ENCODE assay signal across 8 mouse cellular contexts in the genomic region with DNA sequence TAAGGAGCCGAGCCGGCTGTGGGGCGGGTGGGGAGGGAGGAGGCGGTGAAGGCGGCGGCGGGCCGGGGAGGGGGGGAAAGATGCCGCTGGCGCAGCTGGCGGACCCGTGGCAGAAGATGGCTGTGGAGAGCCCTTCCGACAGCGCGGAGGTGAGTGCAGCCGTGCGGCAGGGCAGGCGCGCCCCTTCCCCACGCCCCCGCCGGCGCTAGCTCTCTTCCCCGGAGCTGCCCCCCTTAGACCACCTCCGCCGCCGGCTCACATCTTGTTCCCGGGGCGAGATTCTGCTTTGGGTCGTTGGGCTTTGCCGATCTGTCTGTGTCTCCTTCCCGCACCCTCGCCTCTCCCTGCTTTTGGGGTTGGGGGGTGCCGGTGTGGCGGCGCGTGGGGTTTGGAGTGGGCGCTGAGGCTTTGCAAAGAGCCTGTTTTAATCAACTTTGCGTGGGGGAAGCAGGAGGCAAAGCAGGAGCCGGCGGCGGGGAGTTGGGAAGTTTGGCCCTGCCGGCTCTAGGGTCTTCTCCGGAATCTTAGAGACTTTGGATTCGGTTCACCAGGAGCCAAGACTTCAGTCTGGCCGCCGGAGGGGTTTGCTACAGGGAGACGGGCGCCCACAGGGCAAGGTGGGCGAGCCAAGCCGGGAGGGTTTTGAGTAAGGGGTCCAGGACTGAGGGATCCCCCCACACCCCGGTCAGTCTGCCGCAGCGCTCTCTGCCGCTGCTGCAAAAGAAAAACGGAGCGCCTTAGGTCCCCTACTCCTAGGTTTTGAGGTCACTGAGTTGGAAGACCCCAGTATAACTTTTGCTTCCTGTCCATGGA. TPM values are rescaled to one million over a fixed set of nuclear protein-coding genes. Genes with fewer than 3 reads are reported as not detected.
A peak's percentile ranks its signal among the peaks of the same experiment; 100 is the strongest.
DNase-seq lines count a peak whose midpoint lies in the region; ATAC-seq and TF ChIP-seq lines count a peak whose summit lies in the region.

No protein-coding gene starts in this region.

- H3K9me3 ChIP-seq in embryonic facial prominence, embryonic 14.5 days (ENCODE audit: control insufficient read depth, low read length), result no peaks in the 10 kb centered on the region
- no peaks in the 10 kb centered on the region for H3K9me3 ChIP-seq in midbrain, postnatal 0 days (ENCODE audit: low read length)

- H3K4me1 ChIP-seq in embryonic facial prominence, embryonic 14.5 days (ENCODE audit: control insufficient read depth, insufficient read depth, low read length), result no peaks in the 10 kb centered on the region
- H3K4me1 ChIP-seq in midbrain, postnatal 0 days (ENCODE audit: insufficient read depth, low read length), result no peaks in the 10 kb centered on the region

- WGBS in embryonic facial prominence, embryonic 14.5 days, result 11% methylated on average over 32 of the region's 57 CpGs
- WGBS in midbrain, postnatal 0 days, result 17% methylated on average over 38 of the region's 57 CpGs

- H3K27me3 ChIP-seq in embryonic facial prominence, embryonic 14.5 days (replicated peaks; ENCODE audit: control insufficient read depth, insufficient read depth, low read length), result no peaks in the 10 kb centered on the region
- H3K27me3 ChIP-seq in midbrain, postnatal 0 days (ENCODE audit: insufficient read depth, low read length), result no peaks in the 10 kb centered on the region

- TF ChIP-seq CTCF in midbrain, postnatal 0 days (IDR thresholded peaks at IDR 0.05), result no peak

- H3K36me3 ChIP-seq in embryonic facial prominence, embryonic 14.5 days (ENCODE audit: control insufficient read depth, insufficient read depth, low read length), result no peaks in the 10 kb centered on the region
- H3K36me3 ChIP-seq in midbrain, postnatal 0 days (ENCODE audit: insufficient read depth, low read length), result no peaks in the 10 kb centered on the region

- peak overlapping the region; percentile 60 for H3K4me2 ChIP-seq in embryonic facial prominence, embryonic 14.5 days (ENCODE audit: low read depth, low read length)
- H3K4me2 ChIP-seq in midbrain, postnatal 0 days (ENCODE audit: low read depth, low read length, poor library complexity, severe bottlenecking), result peak overlapping the region; percentile 48

- peak; percentile 35 for ATAC-seq in embryonic facial prominence, embryonic 14.5 days (ENCODE audit: low read depth)
- peak; percentile 62 for ATAC-seq in midbrain, postnatal 0 days (ENCODE audit: low FRiP score)

- H3K9ac ChIP-seq in embryonic facial prominence, embryonic 14.5 days (ENCODE audit: low read depth, low read length), result peak overlapping the region; percentile 74
- peak overlapping the region; percentile 52 for H3K9ac ChIP-seq in midbrain, postnatal 0 days (replicated peaks; ENCODE audit: low read length, poor library complexity, severe bottlenecking)

- DNase-seq in kidney, adult 11 months, result peak; percentile 7
- DNase-seq in kidney, postnatal 14 days, result no peak
- DNase-seq in R1 (ENCODE audit: low read depth, low spot score), result peak; percentile 32
- DNase-seq in embryonic facial prominence, embryonic 14.5 days (ENCODE audit: low spot score), result peak; percentile 2
- peak; percentile 20 to 36 for DNase-seq in heart, postnatal 10 days
- DNase-seq in layer of hippocampus, postnatal 36 days, result peak; percentile 14 to 36
- no peak for DNase-seq in midbrain, postnatal 0 days (ENCODE audit: low spot score)
- peak; percentile 3 for DNase-seq in yolk sac, embryonic 10.5 days (ENCODE audit: low spot score)

- peak overlapping the region; percentile 89 for H3K27ac ChIP-seq in embryonic facial prominence, embryonic 14.5 days (replicated peaks; ENCODE audit: low read depth, low read length)
- H3K27ac ChIP-seq in midbrain, postnatal 0 days (ENCODE audit: low read depth, low read length), result peak overlapping the region; percentile 82

- peak overlapping the region; percentile 62 for H3K4me3 ChIP-seq in embryonic facial prominence, embryonic 14.5 days (ENCODE audit: low read depth, low read length)
- peak overlapping the region; percentile 59 for H3K4me3 ChIP-seq in midbrain, postnatal 0 days (ENCODE audit: low read depth, low read length)

- intact Hi-C loops in heart, postnatal 10 days (cut with DNase I), result loop anchor here (10.0 kb wide), 1 partner anchor 1661 kb away; the partner anchor contains the start of gene Mbtps2

RNA-seq across cellular contexts. Expression of gene Rps6ka3, which starts 46.1 kb away (rescaled TPM):
- 9.2 and 11.1 TPM in 2 replicates for polyA plus RNA-seq in embryonic facial prominence, embryonic 14.5 days (2014; fragmentation: Nextera tagmentation; extraction: Ambion mirVana)
- 10 to 100 TPM; 57.6 to 60.7 TPM for total RNA-seq in heart, postnatal 10 days (2021)
- total RNA-seq in layer of hippocampus, postnatal 36 days (2021), result 10 to 100 TPM; 30.6 to 31.8 TPM
- 21.2 and 21.5 TPM in 2 replicates for total RNA-seq in midbrain, postnatal 0 days (2014; rRNA removed)
- 2.5 and 2.8 TPM in 2 replicates for polyA plus RNA-seq in midbrain, postnatal 0 days (2015; fragmentation: Nextera tagmentation; extraction: Ambion mirVana)

Comparison
In these comparisons a context has a peak if more than half of its experiments do, and no peak if none do; other contexts are left out.
1. DNase-seq: peak in kidney, adult 11 months (single experiment), R1 (single experiment), embryonic facial prominence, embryonic 14.5 days (single experiment), heart, postnatal 10 days (2 of 2), layer of hippocampus, postnatal 36 days (2 of 2) and yolk sac, embryonic 10.5 days (single experiment); none in kidney, postnatal 14 days (single experiment) and midbrain, postnatal 0 days (single experiment).